ENCODE assay signal across 8 mouse cellular contexts in the genomic region with DNA sequence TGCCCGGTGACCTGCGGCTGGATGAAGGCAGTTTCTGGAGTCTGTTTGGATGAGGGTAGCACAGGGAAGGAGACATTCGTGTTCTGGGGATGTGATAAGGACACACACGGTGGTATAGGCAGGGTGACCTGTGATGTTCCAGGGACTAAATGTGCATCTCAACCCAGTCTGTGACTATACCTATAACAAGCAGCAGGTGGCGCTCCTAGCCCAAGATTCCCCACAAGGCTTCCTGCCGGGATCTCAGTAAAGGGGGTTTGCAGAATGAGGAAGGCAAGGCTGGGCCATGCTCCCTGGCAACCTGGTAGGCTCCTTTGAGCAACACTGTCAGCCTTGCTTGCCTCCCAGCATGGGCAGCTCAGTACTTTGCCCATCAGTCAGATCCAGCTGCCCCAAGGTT. TPM values are rescaled to one million over a fixed set of nuclear protein-coding genes. Genes with fewer than 3 reads are reported as not detected.
A peak's percentile ranks its signal among the peaks of the same experiment; 100 is the strongest.
DNase-seq lines count a peak whose midpoint lies in the region; ATAC-seq and TF ChIP-seq lines count a peak whose summit lies in the region.

No protein-coding gene starts in this region.

- WGBS in kidney, embryonic 15.5 days, result 19% methylated on average over 6 of the region's 6 CpGs
- WGBS in liver, adult 2 months, result 8% methylated on average over 6 of the region's 6 CpGs

- H3K4me2 ChIP-seq in kidney, embryonic 15.5 days, result no peak overlapping the region

- H3K36me3 ChIP-seq in kidney, embryonic 15.5 days, result no peaks in the 10 kb centered on the region
- no peaks in the 10 kb centered on the region for H3K36me3 ChIP-seq in liver, adult 2 months (ENCODE audit: control insufficient read depth, insufficient read depth, low read length)
- no peaks in the 10 kb centered on the region for H3K36me3 ChIP-seq in splenic B cell, adult 2 months (ENCODE audit: control insufficient read depth, insufficient read depth, low read length, poor library complexity, severe bottlenecking)

- no peak for TF ChIP-seq POLR2A in liver, adult 2 months (IDR thresholded peaks at IDR 0.05; ENCODE audit: extremely low read depth, insufficient read depth, low read length)

- peak; percentile 88 for TF ChIP-seq CTCF in liver, adult 2 months (IDR thresholded peaks at IDR 0.05; ENCODE audit: low read depth, low read length)

- peaks cover 25% of the 10 kb centered on the region for H3K27me3 ChIP-seq in kidney, embryonic 15.5 days
- no peaks in the 10 kb centered on the region for H3K27me3 ChIP-seq in liver, adult 2 months (ENCODE audit: control insufficient read depth, insufficient read depth, low read length)
- H3K27me3 ChIP-seq in splenic B cell, adult 2 months (ENCODE audit: control insufficient read depth, insufficient read depth, low read length, poor library complexity, severe bottlenecking), result no peaks in the 10 kb centered on the region

- H3K79me2 ChIP-seq in liver, adult 2 months (ENCODE audit: control insufficient read depth, insufficient read depth, low read length), result peaks cover 9% of the 10 kb centered on the region; the same call in 1 of the 2 replicates

- no peak; the same call in 1 of the 2 replicates for ATAC-seq in kidney, embryonic 15.5 days (replicated peaks; ENCODE audit: low FRiP score)

- peak; percentile 70 for DNase-seq in kidney, adult 11 months
- DNase-seq in cerebellum, postnatal 25 days, result peak; percentile 90 to 92
- DNase-seq in gastrocnemius, postnatal 10 days, result peak; percentile 80
- DNase-seq in kidney, adult 9 months, result peak; percentile 85
- peak; percentile 33 for DNase-seq in liver, adult 2 months (ENCODE audit: extremely low read depth, low read depth, low spot score)
- peak; percentile 58 to 73 for DNase-seq in natural killer cell, adult 2 months (ENCODE audit: low spot score in 2 of 2)
- peak; percentile 86 for DNase-seq in splenic B cell, adult 2 months (ENCODE audit: low read depth, low spot score)

- no peak overlapping the region for H3K4me3 ChIP-seq in kidney, embryonic 15.5 days (replicated peaks)
- no peak overlapping the region for H3K4me3 ChIP-seq in liver, adult 2 months (ENCODE audit: insufficient read depth, low read depth, low read length)

- H3K27ac ChIP-seq in kidney, embryonic 15.5 days, result no peak overlapping the region
- H3K27ac ChIP-seq in liver, adult 2 months (replicated peaks; ENCODE audit: insufficient read depth, low read depth, low read length), result peak overlapping the region; percentile 24; the same call in 1 of the 2 replicates

- peaks cover 25% of the 10 kb centered on the region for H3K4me1 ChIP-seq in kidney, embryonic 15.5 days
- no peaks in the 10 kb centered on the region for H3K4me1 ChIP-seq in liver, adult 2 months (ENCODE audit: control insufficient read depth, insufficient read depth, low read length)

- no peak overlapping the region for H3K9ac ChIP-seq in kidney, embryonic 15.5 days
- H3K9ac ChIP-seq in liver, adult 2 months (ENCODE audit: low read depth, low read length), result no peak overlapping the region

- no peaks in the 10 kb centered on the region for H3K9me3 ChIP-seq in kidney, embryonic 15.5 days (replicated peaks)

RNA-seq across cellular contexts. Expression of gene Sdc3, which starts 2.2 kb away (rescaled TPM):
- 22.3 and 26.5 TPM in 2 replicates for polyA plus RNA-seq in kidney, embryonic 15.5 days (2015; fragmentation: Nextera tagmentation; extraction: Ambion mirVana)
- total RNA-seq in gastrocnemius, postnatal 10 days (2021), result 10 to 100 TPM; 27.5 to 38.6 TPM
- total RNA-seq in liver, adult 2 months (2014; rRNA removed), result 11.1 and 18.1 TPM in 2 replicates
- polyA plus RNA-seq in liver, adult 2 months (2012; rRNA removed), result 23.2 and 37.1 TPM in 2 replicates

Comparison
In these comparisons a context has a peak if more than half of its experiments do, and no peak if none do; other contexts are left out.
1. DNase-seq: peak in every context shown above with its lines; median percentile 91 in cerebellum, postnatal 25 days; 86 in splenic B cell, adult 2 months; 85 in kidney, adult 9 months; 80 in gastrocnemius, postnatal 10 days; 70 in kidney, adult 11 months; 66 in natural killer cell, adult 2 months; 33 in liver, adult 2 months.